Mouse (Mus musculus): ENCODE results near the gene Gm10330. TPM values are rescaled to one million over a fixed set of nuclear protein-coding genes. Genes with fewer than 3 reads are reported as not detected.
"Not testable (repeated sequence)": the region's sequence is repeated elsewhere in the genome, so short reads cannot be mapped to it uniquely, and the experiment has no call there.

Gene Gm10330
- not detected in 3 replicates for total RNA-seq (2017)

- ATAC-seq (replicated peaks; ENCODE audit: insufficient number of reproducible peaks, low FRiP score, low TSS enrichment, poor library complexity, severe bottlenecking), result not testable (repeated sequence)
Observed at GRCm38 (mm10) chr12:23780165-23780564, at the start of gene Gm10330. Gm10330 (minus strand) TSS chr12:23780265.

- ATAC-seq (replicated peaks; ENCODE audit: insufficient number of reproducible peaks, low FRiP score, low TSS enrichment, poor library complexity, severe bottlenecking), result not testable (repeated sequence)
Observed at GRCm38 (mm10) chr12:23800776-23801175, 20.7 kb upstream of the Gm10330 start.

GRCm38 (mm10) chr12:23800366-23800765, 20.3 kb upstream of the Gm10330 start:
- not testable (repeated sequence) for ATAC-seq (replicated peaks; ENCODE audit: insufficient number of reproducible peaks, low FRiP score, low TSS enrichment, poor library complexity, severe bottlenecking)
